Mouse (Mus musculus) gastrocnemius, postnatal 4 days (tissue): ENCODE data around the gene Bak1. TPM values are rescaled to one million over a fixed set of nuclear protein-coding genes. Genes with fewer than 3 reads are reported as not detected.

Experiments
- DNase-seq, 2 experiments: peaks; one replicate each; pipeline ENCODE4 v3.0.0; 2021 to 2022; ENCODE audit warnings: low spot score in 2 of 2, mixed read lengths in 2 of 2
- total RNA-seq, 2 experiments: library from RNA; stranded (reverse); gene quantifications; 2 replicates each; pipeline ENCODE4 v1.2.3; 2021

The Bak1 gene
- total RNA-seq, 2 experiments from 2014 or later, result 30.2 to 35.2 TPM

GRCm38 (mm10) chr17:27051514-27051913, 22.7 kb upstream of the Bak1 start:
- DNase-seq, result peak in 1 of 2 experiments; percentile 60

- DNase-seq, result no peak
Observed at GRCm38 (mm10) chr17:27050853-27051252, 22.0 kb upstream of the Bak1 start.

GRCm38 (mm10) chr17:27048445-27049239, 19.8 kb upstream of the Bak1 start:
- DNase-seq, result no peak

DNA sequence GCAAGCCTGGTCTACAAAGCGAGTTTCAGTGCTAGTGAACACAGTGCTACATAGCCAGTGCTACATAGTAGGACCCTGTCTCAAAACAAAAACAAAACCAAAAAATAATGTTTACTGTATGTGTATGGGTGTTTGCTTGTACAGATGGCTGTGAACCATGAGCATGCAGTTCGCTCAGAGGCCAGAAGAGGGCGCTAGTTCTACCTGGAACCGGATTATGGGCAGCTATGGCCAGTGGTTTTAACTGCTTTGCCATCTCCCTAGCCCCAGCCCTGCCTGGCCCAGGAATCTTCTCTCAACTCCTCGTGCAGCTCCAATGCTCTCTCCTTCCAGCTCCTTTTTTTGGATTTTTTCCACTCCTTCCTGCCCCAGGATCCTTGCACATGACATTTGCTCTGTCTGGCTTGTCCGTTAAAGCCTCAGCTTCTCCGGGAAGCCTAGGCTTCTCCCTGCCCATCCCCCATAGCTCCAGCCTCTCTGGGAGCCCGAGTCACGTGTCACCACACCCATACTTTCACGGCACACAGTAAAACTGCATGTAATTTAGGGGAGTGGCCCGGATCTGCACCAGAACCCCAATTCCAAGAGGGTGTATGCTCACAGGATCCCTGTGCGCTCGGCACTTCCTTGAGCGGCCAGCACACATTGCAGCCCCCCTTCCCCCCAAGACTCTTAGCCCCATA, 19.1 kb upstream of the Bak1 start:
- no peak for DNase-seq

GRCm38 (mm10) chr17:27045164-27045563, 16.4 kb upstream of the Bak1 start:
- DNase-seq, result no peak

- DNase-seq, result no peak
Observed at GRCm38 (mm10) chr17:27042840-27043239, 14.0 kb upstream of the Bak1 start.

DNA sequence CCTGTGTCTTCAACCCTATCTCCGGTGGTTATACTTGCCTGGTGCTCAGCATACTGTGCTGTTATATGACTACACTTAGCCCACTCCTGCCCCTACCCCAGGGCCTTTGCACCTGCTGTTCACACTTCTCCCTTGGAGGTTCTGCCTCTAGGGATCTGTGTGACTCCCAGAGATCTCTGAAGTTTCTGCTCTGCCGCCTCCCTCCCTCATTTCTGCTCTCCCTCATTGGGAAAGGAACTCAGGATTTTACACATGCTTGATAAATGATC, 12.9 kb upstream of the Bak1 start:
- DNase-seq, result no peak

- no peak for DNase-seq
Observed at GRCm38 (mm10) chr17:27041046-27041786, 12.4 kb upstream of the Bak1 start.

DNA sequence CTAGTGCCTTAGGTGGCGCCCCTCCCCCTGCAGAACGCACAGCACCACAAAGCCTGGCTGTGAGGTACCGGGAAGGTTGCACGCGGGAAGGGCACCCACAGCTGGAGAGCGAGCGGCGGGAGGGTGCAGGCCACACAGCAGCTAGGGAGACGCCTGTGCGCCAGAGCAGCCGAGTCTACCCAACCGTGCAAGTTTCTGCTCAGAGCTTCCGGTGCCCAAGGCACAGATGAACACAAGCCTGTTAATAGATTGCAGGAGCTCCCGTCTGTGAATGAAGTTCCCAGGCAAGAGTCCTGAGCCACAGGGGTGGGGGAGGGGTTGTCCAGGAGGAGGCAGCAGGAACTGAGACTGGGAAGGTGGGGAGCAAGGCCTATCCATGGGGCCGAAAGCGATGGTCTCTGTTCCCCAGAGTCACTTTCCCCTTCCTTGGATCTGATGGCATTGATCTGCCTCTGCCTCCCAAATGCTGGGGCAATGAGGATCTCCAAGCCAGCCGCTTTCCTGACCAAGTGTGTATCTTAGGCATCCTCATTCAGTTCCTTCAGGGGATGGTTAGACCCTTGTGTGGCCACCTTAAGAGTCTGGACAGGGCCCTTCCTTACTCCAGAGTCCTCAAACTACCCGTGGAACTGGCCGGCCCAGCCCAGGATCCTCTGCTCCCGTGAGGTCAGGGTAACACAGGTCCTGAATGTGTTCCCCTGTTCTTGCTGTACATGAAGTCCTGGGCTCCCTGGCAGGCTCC, 11.7 kb upstream of the Bak1 start:
- no peak for DNase-seq

DNA sequence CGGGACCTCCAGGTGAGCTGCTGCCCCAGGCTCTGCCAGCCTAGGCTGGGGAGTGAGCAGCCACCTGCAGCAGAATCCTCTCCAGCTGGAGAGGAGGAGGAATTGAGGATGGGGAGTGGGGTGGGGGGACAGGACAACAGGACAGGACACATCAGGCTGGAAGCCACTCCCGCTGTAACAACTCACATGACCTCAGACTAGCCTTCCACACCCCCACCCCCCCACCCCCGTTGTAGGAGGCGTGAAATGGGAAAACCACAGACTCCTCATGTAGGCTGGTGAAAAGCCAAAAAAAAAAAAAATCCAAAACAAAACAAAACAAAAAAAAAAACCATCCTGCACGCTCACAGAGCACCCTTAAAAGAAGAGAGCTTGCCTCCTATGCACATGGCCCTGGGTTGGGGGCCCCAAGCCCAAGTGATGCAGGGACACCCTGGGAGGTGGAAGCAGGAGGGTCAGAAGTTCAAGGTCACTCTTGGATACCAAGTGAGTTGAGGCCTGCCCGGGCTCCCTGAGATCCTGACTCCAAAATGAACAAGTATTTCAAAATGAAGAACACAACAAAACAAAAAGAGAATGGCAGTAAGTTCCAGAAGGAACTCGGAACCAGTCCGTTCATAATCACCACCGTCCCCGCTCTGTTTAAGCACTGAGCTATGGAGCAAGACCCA, 10.8 kb upstream of the Bak1 start:
- DNase-seq, result no peak

GRCm38 (mm10) chr17:27038335-27039050, 9.7 kb upstream of the Bak1 start:
- DNase-seq, result no peak

GRCm38 (mm10) chr17:27036465-27036864, 7.7 kb upstream of the Bak1 start:
- no peak for DNase-seq

- peak; percentile 59 to 79 for DNase-seq
Observed at GRCm38 (mm10) chr17:27032869-27033268, 4.1 kb upstream of the Bak1 start.

DNA sequence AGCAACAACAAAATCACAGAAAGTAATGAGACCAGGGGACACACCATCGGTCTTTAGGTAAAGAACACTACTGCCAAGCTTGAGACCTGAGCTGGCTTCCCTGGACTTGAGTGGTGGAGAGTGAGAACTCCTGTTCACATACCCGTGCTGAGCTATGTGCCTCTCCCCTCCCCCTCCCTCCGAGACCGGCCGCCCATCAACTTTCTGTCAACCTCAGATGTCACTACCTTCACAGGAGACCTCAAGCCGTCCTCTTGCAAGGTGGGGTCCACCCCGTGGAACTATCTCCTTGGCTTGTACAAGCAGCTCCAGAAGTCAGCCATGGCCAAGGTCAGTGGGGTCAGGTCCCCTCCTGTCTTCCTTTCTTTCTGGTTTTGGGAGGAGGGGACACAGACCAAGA, 3.5 kb upstream of the Bak1 start:
- no peak for DNase-seq

GRCm38 (mm10) chr17:27030896-27031295, 2.1 kb upstream of the Bak1 start:
- DNase-seq, result no peak

DNA sequence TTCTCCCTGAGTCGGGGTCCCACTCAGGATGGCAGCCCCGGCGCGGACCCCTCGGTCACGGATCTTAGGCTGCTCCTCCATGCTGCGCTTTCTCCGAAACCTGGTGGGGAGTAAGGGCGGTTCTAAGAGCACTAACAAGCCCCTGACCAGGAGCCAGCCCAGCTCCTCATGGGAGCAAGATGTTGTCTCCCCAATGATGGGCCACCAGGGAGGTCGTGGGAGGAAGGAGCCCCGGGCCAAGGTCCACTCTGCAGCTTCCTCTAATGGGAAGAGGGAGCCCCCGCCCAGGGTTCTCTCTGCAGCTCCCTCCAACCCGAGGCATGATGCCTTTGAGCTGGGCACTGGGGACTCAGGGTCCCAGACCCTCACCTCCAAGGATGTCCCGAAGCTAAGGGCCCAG, 622 bp upstream of the Bak1 start:
- DNase-seq, result no peak

DNA sequence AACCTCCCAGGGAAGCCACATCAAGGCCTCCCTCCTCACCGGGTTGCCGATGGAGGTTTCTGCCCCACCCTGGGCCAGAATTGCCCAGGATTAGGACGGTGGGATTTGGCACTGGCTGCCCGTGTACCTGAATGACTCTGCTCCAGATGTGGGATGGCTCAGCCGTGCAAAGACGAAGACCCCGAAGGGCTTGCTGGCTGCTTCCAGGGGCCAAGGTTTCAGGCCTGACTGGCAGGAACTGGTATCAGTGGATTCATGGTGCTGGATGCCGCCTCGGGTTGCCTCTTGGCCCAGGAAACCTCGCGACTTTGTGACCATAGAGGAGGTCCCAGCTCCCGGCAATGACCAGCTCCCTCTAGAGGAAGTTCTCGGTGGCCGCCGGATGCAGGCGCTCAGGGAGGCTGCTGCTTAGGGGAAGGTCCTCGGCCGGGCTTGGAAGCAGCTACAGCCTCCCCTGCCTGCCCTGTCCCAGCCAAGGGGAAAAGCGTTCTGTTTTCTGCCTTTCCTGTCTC, 469 bp downstream of the Bak1 start:
- DNase-seq, result peak; percentile 75 to 90

DNA sequence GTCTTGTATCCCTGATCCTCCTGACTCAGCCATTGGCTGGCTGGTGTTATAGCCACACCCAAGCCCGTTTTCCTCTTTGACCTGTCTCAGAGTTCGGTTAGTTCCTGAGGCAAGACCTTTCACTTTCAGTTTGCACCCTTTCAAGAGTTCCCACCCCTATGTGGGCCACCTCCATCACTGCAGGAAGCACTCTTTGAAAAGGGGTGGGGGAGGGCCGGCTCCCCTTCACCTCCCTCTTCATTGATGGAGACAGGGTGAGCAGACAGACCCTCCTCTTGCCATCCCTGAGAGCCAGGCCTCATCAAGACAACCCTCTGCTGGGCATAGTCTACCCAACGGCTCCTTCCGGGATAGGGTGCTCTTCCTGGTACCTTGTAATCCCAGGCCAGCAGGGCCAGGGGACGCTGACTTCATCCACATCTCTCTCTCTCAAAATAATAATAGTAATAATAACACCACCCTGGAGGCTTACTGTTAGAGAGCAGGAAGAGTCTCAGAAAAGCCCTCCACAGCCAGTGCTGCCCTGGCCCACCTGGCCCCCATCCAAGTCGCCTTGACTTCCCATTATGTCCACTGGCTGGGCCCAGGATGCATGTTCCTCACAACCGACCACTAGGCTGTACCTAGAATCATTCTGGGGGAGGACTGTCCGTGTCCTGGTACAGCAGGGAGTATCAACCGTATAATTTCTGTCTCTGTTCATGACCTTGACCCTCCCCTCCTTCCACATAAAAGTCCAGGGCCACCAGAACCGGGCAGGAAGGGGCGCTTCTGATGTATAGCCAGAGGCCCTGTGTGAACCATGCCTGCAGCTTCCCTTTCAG, 1.1 kb downstream of the Bak1 start:
- peak in 1 of 2 experiments; percentile 54 for DNase-seq

GRCm38 (mm10) chr17:27025951-27026350, 2.9 kb downstream of the Bak1 start:
- no peak for DNase-seq
